Mouse (Mus musculus) limb, embryonic 14.5 days (tissue): ENCODE results near the gene Ikzf1. TPM values are rescaled to one million over a fixed set of nuclear protein-coding genes. Genes with fewer than 3 reads are reported as not detected.

Experiments
- ATAC-seq: fragments of 200-750 bp; cut with Nextera tagmentation; 2 replicates; pipeline ENCODE4 v1.8.0; 2017; ENCODE audit warnings: low read depth, moderate number of reproducible peaks, moderate TSS enrichment; ENCODE audit not compliant: low FRiP score
- DNase-seq: peaks from one replicate; pipeline ENCODE4 v3.0.0-alpha.2; 2015; ENCODE audit warnings: low spot score
- H3K27ac ChIP-seq: fragments of 300-500 bp; sonication (generic); replicated peaks from 2 replicates; pipeline ENCODE4 v1.5.1; 2014; ENCODE audit warnings: low read depth, mild to moderate bottlenecking, low read length, moderate library complexity, mixed read lengths
- H3K27me3 ChIP-seq: fragments of 300-500 bp; sonication (generic); 2 replicates; pipeline ENCODE4 v1.6.1; 2014; ENCODE audit warnings: low read length, mixed read lengths; ENCODE audit not compliant: control insufficient read depth, insufficient read depth
- H3K36me3 ChIP-seq: fragments of 300-500 bp; sonication (generic); 2 replicates; pipeline ENCODE4 v1.6.1; 2014; ENCODE audit warnings: mild to moderate bottlenecking, low read length, moderate library complexity, mixed read lengths; ENCODE audit not compliant: control insufficient read depth, insufficient read depth
- H3K4me1 ChIP-seq: fragments of 300-500 bp; sonication (generic); 2 replicates; pipeline ENCODE4 v1.6.1; 2014; ENCODE audit warnings: antibody characterized with exemption, low read length, mixed read lengths; ENCODE audit not compliant: control insufficient read depth, insufficient read depth
- H3K4me2 ChIP-seq: fragments of 300-500 bp; sonication (generic); replicated peaks from 2 replicates; pipeline ENCODE4 v1.6.1; 2014; ENCODE audit warnings: low read depth, mild to moderate bottlenecking, low read length, moderate library complexity; ENCODE audit not compliant: severe bottlenecking
- H3K4me3 ChIP-seq: fragments of 300-500 bp; sonication (generic); replicated peaks from 2 replicates; pipeline ENCODE4 v1.5.1; 2014; ENCODE audit warnings: low read length
- H3K9ac ChIP-seq: fragments of 300-500 bp; sonication (generic); 2 replicates; pipeline ENCODE4 v1.6.1; 2014; ENCODE audit warnings: mild to moderate bottlenecking, low read depth, low read length, moderate library complexity; ENCODE audit not compliant: severe bottlenecking
- H3K9me3 ChIP-seq: fragments of 300-500 bp; sonication (generic); 2 replicates; pipeline ENCODE4 v1.6.1; 2016; ENCODE audit warnings: low read length; ENCODE audit not compliant: control insufficient read depth
- POLR2A ChIP-seq: fragments of 200-500 bp; IDR thresholded peaks from 2 replicates; pipeline ENCODE4 v1.8.0; 2012; ENCODE audit warnings: inconsistent platforms, mild to moderate bottlenecking, moderate library complexity, borderline replicate concordance; ENCODE audit not compliant: insufficient read depth, insufficient read length; ENCODE audit errors: extremely low read depth
- WGBS: fragments of 180-500 bp; shearing (Covaris S2); extraction: QIAGEN DNeasy Blood & Tissue Kit; methylation state at CpG from one replicate; pipeline ENCODE4 v1.1.7; 2014; 5-methylcytosine and 5-hydroxymethylcytosine counted together
- polyA plus RNA-seq, 2 experiments: library from polyadenylated mRNA; depleted of rRNA in 1 of 2; stranded (reverse) in 1 of 2; unstranded in 1 of 2; fragments of >200 nt; fragmentation: Nextera tagmentation in 1 of 2; extraction: Ambion mirVana in 1 of 2; gene quantifications; 2 replicates each; pipeline versions ENCODE4 v1.2.1 to v1.2.3; 2012 to 2014

Ikzf1 gene
- polyA plus RNA-seq, 2 experiments: 3.5 to 5.0 TPM

DNA sequence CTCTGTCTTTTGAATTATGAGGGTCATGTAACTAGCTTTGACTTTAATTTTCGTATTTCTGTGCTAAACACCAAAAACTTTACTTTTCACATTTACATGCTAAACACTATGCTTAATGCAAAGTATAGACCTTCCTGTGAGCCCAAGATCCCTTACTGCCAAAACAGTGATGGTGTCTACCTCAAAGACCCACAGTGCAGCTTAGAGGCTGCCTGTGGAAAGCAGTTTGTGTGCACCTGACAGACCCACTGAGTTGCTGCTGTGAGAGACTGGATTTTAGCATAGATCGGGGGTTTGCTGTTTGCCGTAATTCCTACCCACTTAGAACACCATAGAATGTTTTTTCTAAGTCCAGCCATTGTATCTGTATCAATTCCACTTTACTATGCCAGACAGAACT, 54.3 kb downstream of the Ikzf1 start:
- Histone ChIP-seq H3K36me3 (no peaks in the 10 kb centered on the region), H3K4me2 (no peak overlapping the region), H3K27me3 (no peaks in the 10 kb centered on the region), H3K9ac (no peak overlapping the region), H3K27ac (no peak overlapping the region), H3K4me1 (no peaks in the 10 kb centered on the region), H3K9me3 (no peaks in the 10 kb centered on the region), H3K4me3 (no peak overlapping the region)
- ATAC-seq (no peak), DNase-seq (no peak)
- 84% methylated on average over 3 of the region's 3 CpGs for WGBS
- TF ChIP-seq POLR2A: no peak

DNA sequence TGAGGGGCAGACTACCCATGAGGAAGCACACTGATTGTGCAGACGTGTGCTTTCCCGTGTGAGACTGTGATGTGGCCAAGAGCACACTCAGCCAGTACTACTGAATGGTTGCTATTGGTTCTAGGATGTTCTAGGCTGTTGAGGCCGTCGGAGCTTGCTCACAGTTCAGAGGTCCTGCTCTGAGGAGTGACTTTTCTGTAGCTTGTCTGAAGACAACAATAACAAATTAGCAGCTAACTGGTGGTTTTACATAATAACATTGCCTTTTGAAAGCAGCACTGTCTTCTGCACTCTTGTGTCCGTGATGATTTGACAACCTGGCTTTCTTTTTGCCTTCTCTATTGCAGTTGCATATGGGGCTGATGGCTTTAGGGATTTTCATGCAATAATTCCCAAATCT, 55.8 kb downstream of the Ikzf1 start:
- no peaks in the 10 kb centered on the region for H3K27me3 ChIP-seq
- H3K9me3 ChIP-seq: no peaks in the 10 kb centered on the region
- DNase-seq (no peak), ATAC-seq (no peak)
- no peak overlapping the region for H3K27ac ChIP-seq
- H3K4me1 ChIP-seq: no peaks in the 10 kb centered on the region
- no peak overlapping the region for H3K4me3 ChIP-seq
- no peak for TF ChIP-seq POLR2A
- no peak overlapping the region for H3K9ac ChIP-seq
- H3K4me2 ChIP-seq: no peak overlapping the region
- 84% methylated on average over 5 of the region's 5 CpGs for WGBS
- no peaks in the 10 kb centered on the region for H3K36me3 ChIP-seq

DNA sequence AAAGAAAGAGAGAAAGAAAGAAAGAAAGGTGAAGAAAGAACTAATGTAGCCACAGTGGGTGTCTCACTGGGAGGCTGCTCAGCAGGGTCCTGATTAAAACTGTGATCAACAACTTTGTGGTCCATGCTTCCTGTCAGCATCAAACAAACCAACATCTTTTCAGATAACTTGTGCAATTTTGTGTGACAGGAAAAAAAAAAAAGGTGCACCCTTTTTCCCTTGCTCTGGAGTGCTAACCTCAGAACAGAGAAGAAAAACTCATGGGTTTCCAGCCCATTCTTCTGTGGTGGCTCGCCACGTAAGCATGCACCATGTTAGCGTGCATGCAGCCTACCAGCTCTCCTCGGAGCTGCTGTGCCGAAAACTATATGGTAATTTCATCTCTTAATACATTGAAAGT, 56.8 kb downstream of the Ikzf1 start:
- no peaks in the 10 kb centered on the region for H3K27me3 ChIP-seq
- H3K36me3 ChIP-seq: no peaks in the 10 kb centered on the region
- no peak overlapping the region for H3K4me2 ChIP-seq
- H3K4me1 ChIP-seq: no peaks in the 10 kb centered on the region
- H3K27ac ChIP-seq: no peak overlapping the region
- H3K9ac ChIP-seq: no peak overlapping the region
- DNase-seq (no peak), ATAC-seq (no peak)
- H3K9me3 ChIP-seq: no peaks in the 10 kb centered on the region
- no peak overlapping the region for H3K4me3 ChIP-seq
- no peak for TF ChIP-seq POLR2A
- WGBS: 87% methylated on average over 5 of the region's 5 CpGs

DNA sequence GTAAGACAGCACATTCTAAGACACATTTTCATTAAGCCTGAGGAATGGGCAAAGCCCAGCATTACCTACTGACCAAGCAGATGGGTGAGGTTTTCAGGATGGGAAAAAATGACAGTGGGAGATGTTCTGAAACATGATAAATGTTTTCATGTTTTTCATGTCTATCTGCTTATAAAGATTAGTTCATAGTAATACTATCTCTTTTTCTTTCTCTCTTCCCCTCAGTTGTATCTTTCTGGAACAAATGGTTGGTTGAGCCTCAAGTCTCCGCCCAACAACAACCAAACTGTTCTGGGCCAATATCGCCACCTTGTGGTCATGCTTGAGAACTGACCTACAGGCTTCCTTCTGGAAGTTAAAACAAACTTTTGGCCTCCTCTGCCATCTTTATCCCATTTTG, 57.8 kb downstream of the Ikzf1 start:
- no peak overlapping the region for H3K4me2 ChIP-seq
- H3K4me3 ChIP-seq: no peak overlapping the region
- no peaks in the 10 kb centered on the region for H3K4me1 ChIP-seq
- 25% methylated on average over 2 of the region's 2 CpGs for WGBS
- no peaks in the 10 kb centered on the region for H3K36me3 ChIP-seq
- no peaks in the 10 kb centered on the region for H3K27me3 ChIP-seq
- TF ChIP-seq POLR2A: no peak
- no peaks in the 10 kb centered on the region for H3K9me3 ChIP-seq
- DNase-seq (peak; percentile 31), ATAC-seq (no peak)
- no peak overlapping the region for H3K27ac ChIP-seq
- no peak overlapping the region for H3K9ac ChIP-seq

DNA sequence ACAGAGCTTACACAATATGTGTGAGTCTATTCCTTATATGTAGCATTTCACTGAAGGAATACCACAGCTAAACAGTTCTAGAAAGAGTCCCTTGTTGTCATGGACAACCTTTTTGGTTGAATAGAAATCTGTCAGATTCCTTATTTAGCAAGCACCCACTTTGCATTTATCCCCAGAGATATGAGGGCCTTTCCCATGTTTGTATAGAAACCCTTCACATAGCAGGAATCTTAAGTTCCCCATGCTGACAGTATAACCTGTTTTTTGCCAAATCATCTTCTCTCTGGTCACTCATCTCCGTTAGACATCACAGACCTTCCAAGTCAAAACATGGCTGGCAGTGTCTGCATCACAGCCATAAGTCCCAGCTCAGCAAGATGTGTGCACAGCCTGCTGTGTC, 59.4 kb downstream of the Ikzf1 start:
- ATAC-seq: no peak
- WGBS: 35% methylated on average over 1 of the region's 1 CpGs
- TF ChIP-seq POLR2A: no peak

DNA sequence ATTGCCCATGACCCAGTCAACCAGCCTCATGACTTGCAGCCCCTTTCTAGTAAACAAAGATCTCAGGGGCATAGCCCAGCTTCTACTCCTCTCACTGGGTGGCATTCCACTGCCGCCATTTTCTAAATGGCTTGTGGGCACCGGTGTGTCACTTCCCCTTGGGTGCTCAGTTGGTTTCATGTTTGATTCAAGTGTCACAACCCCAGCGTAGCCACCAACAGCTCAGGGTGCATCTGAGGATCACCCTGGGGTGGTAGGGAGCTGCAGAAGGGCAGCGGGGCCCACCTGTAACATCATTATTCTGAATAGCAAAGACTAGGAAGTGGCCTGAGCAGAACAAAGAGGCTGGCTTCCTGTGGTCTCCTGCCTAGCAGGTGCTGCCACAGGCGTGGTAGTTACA, 66.3 kb downstream of the Ikzf1 start:
- no peaks in the 10 kb centered on the region for H3K36me3 ChIP-seq
- H3K4me2 ChIP-seq: no peak overlapping the region
- no peak for TF ChIP-seq POLR2A
- H3K9me3 ChIP-seq: no peaks in the 10 kb centered on the region
- no peak overlapping the region for H3K9ac ChIP-seq
- H3K4me1 ChIP-seq: no peaks in the 10 kb centered on the region
- 85% methylated on average over 5 of the region's 5 CpGs for WGBS
- no peak overlapping the region for H3K4me3 ChIP-seq
- DNase-seq (no peak), ATAC-seq (no peak)
- H3K27me3 ChIP-seq: no peaks in the 10 kb centered on the region
- H3K27ac ChIP-seq: no peak overlapping the region

More for the DNA sequence above, 59.4 kb downstream of the Ikzf1 start:
- Histone ChIP-seq H3K4me2 (no peak overlapping the region), H3K4me3 (no peak overlapping the region), H3K27me3 (no peaks in the 10 kb centered on the region), H3K4me1 (no peaks in the 10 kb centered on the region), H3K36me3 (no peaks in the 10 kb centered on the region), H3K9ac (no peak overlapping the region), H3K27ac (no peak overlapping the region), H3K9me3 (no peaks in the 10 kb centered on the region)
- no peak for DNase-seq
